Mouse (Mus musculus): Measurements from ENCODE around the gene Tmem198b.

Gene Tmem198b

GRCm38 (mm10) chr10:128798676-128799075, 5.5 kb downstream of the Tmem198b start:
- DNase-seq = no peak

DNA sequence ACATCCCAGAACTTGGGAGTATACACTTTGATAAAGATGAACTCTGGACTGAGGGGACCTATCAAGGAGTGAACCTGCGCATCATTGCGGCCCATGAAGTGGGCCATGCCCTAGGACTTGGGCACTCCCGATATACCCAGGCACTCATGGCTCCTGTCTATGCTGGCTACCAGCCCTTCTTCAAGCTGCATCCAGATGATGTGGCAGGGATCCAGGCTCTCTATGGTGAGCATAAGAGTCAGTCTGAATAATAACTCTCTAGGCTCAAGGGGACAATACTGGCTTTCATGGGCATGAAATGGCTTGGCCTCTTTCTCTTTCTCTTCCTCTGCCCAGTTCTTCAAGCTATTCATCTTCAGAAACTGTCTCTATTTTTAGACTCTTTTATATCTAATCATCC, 8.6 kb downstream of the Tmem198b start:
- no peak for DNase-seq

- no peak for DNase-seq
Measured at GRCm38 (mm10) chr10:128794391-128794790, 9.8 kb downstream of the Tmem198b start.

GRCm38 (mm10) chr10:128793258-128793657, 10.9 kb downstream of the Tmem198b start:
- no peak for DNase-seq

- DNase-seq = no peak
Measured at GRCm38 (mm10) chr10:128792041-128792440, 12.1 kb downstream of the Tmem198b start.

DNA sequence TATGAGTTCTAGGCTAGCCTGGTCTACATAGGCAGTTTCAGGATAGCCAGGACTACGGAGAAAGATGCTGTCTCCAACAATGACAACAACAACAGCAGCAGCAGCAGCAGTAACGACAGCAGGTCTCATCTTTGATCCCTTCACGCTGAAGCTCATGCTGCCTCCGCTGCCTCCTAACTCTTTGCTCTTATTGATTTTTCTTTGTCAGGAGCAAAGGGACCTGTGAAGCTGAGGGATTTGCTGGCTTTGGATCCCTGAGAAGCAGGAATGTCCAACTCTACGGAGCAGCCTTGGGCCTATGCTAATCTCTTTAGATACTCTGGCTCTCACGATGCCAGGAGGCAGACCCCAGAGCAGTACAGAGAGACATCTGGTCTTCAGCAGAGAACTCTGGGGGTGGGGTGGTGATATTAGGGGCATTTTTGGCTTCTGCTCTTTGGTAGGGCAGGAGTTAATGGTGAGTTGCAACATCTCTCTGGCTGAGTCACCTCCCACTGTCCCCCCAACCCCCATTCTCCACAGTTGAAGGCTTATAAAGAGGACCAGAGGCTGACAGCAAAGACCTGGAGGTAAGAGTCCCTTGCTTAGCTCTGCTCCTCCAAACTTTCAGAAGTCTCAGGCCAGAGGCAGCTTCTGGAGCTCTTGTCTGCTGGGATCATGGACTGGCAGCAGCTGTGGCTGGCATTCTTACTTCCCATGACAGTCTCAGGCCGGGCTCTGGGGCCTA, 13.6 kb downstream of the Tmem198b start, which contains the start of gene Mmp19:
Gene Mmp19, plus strand, starts transcription at position 513 of the 727 bp plus-strand sequence.
- no peak for DNase-seq

DNA sequence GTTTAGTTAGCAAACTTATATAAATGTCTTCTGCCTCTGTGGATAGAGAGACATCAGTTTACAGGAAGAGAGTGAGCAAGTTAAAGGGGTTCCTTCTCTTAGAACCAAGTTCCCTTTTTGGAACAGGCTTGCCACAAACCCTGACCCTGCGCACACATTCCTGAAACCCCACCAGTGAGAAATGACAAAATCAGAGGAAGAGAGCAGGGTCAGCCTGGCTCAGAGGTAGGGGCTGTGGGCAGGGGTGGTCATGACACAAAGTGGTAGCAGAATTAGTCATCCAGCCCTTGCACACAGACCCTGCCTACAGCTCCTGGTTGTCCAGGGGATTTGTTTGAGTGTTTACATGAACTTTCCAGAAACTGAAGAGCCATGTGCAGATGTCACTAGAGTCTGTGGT, 24.0 kb downstream of the Tmem198b start:
- no peak for DNase-seq

DNA sequence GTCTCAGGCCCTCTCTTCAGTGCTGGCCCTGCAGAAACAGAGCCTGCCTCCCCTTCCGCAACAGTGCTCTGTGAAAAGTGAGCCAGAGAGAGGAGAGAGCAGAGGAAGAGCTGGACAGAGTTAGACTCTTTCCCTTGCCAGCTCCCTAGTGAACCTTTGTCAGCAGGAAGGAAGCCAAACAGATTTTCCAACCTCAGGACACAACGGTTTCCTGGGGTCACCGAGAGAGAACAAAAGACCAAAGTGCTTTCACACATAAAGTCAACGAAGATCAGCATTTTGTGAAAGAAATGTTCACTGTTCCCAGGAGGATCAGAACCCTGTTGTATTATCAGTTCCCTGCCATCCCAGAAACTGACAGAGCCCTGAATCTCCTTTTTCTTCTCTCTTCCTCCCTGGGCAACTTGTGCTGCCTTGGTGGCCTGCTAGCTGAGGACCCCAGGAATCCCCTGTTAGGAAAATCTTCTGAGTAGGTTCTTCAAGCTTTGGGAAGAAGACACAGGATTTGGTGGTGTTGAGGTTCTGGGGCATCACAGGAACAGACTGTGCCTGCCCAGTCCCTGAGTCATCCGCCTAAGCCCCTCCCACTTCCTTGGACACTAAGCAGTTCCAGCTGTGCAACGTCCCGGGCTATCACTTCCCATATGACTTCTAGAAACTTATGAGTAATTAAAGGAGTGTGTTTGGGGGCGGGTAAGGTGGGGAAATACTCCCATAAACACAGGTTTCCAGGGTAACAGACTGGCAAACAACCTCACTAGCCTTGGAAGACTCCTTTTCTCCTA, 25.0 kb downstream of the Tmem198b start:
- peak; percentile 14 to 27 for DNase-seq

GRCm38 (mm10) chr10:128778441-128778840, 25.7 kb downstream of the Tmem198b start:
- DNase-seq = no peak

- no peak for DNase-seq
Measured at GRCm38 (mm10) chr10:128773685-128774084, 30.5 kb downstream of the Tmem198b start.

- no peak for DNase-seq
Measured at GRCm38 (mm10) chr10:128772895-128773294, 31.3 kb downstream of the Tmem198b start.
